Mouse (Mus musculus) megakaryocyte, embryonic 14.5 days (primary cell): ENCODE data around the gene Myo1d. TPM values are rescaled to one million over a fixed set of nuclear protein-coding genes. Genes with fewer than 3 reads are reported as not detected.

Source experiments
- H3K27me3 ChIP-seq: replicated peaks from 2 replicates; pipeline ENCODE3; 2012; ENCODE audit warnings: inconsistent platforms
- H3K36me3 ChIP-seq: replicated peaks from 2 replicates; pipeline ENCODE3; 2012; ENCODE audit warnings: low read length, inconsistent platforms, mixed read lengths
- H3K4me1 ChIP-seq: 2 replicates; pipeline ENCODE4 v1.6.1; 2012; ENCODE audit warnings: inconsistent platforms
- H3K4me3 ChIP-seq: replicated peaks from 2 replicates; pipeline ENCODE3; 2012; ENCODE audit warnings: moderate library complexity, mild to moderate bottlenecking, inconsistent platforms
- H3K9me3 ChIP-seq: 2 replicates; pipeline ENCODE4 v1.6.1; 2012; ENCODE audit warnings: inconsistent platforms
- FLI1 ChIP-seq: IDR thresholded peaks from 2 replicates; pipeline ENCODE4 v1.6.1; 2012; ENCODE audit warnings: low read length, inconsistent platforms, mixed read lengths
- GATA1 ChIP-seq: IDR thresholded peaks from 3 replicates; pipeline ENCODE4 v1.6.1; 2012; ENCODE audit warnings: mixed read lengths, low read length, inconsistent platforms, borderline replicate concordance
- polyA plus RNA-seq: library from polyadenylated mRNA; stranded (reverse); fragments of >175 nt; gene quantifications from 2 replicates; pipeline ENCODE4 v1.2.3, GENCODE M21; 2012; ENCODE audit warnings: low replicate concordance; ENCODE audit not compliant: insufficient read depth

Gene Myo1d
- polyA plus RNA-seq, 1 experiment = 1.1 TPM

- H3K36me3 ChIP-seq = peaks cover 19% of the 10 kb centered on the region
- TF ChIP-seq GATA1 = no peak
- TF ChIP-seq FLI1 = no peak
- no peaks in the 10 kb centered on the region for H3K9me3 ChIP-seq
- H3K4me1 ChIP-seq = peaks cover 35% of the 10 kb centered on the region
- H3K27me3 ChIP-seq = peaks cover 72% of the 10 kb centered on the region
- no peak overlapping the region for H3K4me3 ChIP-seq
Observed at GRCm38 (mm10) chr11:80482347-80482746, 297.5 kb downstream of the Myo1d start.

GRCm38 (mm10) chr11:80481409-80482050 lies 298.3 kb downstream of the Myo1d start:
- H3K4me1 ChIP-seq = peaks cover 32% of the 10 kb centered on the region
- peaks cover 19% of the 10 kb centered on the region for H3K36me3 ChIP-seq
- no peaks in the 10 kb centered on the region for H3K9me3 ChIP-seq
- no peak overlapping the region for H3K4me3 ChIP-seq
- peaks cover 69% of the 10 kb centered on the region for H3K27me3 ChIP-seq
- TF ChIP-seq FLI1 = no peak
- TF ChIP-seq GATA1 = no peak

DNA sequence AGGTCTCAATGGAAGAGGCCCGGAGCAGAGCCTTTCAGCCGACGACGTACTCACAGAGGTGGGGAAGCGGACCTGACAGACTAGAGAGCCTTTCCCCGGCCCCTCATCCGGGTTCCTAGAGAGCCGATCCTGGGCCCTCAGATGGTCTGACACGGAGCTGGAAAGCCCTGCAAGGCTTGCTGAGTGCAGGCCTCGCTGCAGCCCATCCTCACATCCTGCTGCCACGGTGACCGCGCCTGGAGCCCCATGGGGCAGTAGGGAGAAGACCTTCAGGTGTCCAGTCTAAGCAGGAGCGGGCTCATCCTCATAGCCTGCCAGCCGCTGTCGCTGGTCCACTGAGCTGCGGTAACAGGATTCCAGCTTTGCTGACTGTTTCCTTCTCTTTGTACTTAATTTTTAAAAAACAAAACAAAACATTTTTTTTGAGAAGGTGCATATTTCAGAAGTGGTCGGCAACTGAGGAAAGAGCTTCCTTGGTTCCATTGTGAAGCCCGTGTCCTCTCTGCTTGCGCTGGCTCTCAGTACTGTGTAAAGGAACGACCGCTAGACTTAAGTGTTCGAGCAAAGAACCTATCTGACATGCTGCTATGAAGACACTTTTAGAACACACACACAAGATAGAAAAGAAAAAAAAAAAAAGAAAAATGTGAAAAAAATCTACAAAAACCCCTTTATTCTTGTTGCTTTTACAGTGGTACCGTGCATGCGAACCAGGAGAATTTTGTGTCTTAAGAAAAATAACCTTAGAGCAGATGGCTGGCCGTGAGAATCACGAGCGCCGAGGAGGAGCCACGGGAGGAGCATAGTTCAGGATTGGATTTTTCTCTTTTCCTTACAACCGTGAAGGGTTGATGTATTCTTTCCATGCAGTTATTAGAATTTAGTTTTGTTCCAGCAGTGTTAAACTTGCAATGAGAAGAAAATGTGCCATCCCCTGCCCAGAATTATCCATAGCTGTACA lies 299.6 kb downstream of the Myo1d start:
- H3K36me3 ChIP-seq = peaks cover 23% of the 10 kb centered on the region
- H3K4me1 ChIP-seq = peaks cover 36% of the 10 kb centered on the region
- no peak overlapping the region for H3K4me3 ChIP-seq
- peaks cover 56% of the 10 kb centered on the region for H3K27me3 ChIP-seq
- TF ChIP-seq GATA1 = no peak
- no peak for TF ChIP-seq FLI1
- H3K9me3 ChIP-seq = no peaks in the 10 kb centered on the region

DNA sequence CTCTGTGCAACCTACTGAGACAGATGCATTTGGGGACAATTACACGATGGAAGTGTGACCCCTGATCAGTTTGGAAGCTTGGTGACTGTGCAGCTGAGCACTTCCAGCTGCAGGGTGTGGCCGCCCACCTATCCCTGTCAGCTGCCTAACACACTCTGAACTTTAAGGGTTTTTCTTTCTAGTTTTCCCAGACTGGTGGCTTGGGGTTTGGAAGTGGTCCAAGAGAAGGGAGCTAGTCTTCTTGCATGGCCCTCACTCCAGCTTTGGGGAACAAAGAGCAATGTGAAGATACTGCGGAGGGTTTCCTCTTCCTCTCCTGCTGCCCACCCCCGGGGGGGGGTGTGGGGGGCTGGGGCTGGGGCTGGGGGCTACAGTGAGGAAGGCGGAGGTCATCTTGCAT lies 300.4 kb downstream of the Myo1d start:
- Histone ChIP-seq H3K9me3 (no peaks in the 10 kb centered on the region), H3K4me3 (no peak overlapping the region), H3K36me3 (peaks cover 30% of the 10 kb centered on the region), H3K27me3 (peaks cover 50% of the 10 kb centered on the region), H3K4me1 (peaks cover 42% of the 10 kb centered on the region)
- TF ChIP-seq GATA1 (no peak), FLI1 (no peak)

GRCm38 (mm10) chr11:80478694-80479412 lies 301.0 kb downstream of the Myo1d start:
- Histone ChIP-seq H3K4me3 (no peak overlapping the region), H3K4me1 (peaks cover 48% of the 10 kb centered on the region), H3K36me3 (peaks cover 36% of the 10 kb centered on the region), H3K9me3 (no peaks in the 10 kb centered on the region), H3K27me3 (peaks cover 44% of the 10 kb centered on the region)
- no peak for TF ChIP-seq FLI1
- no peak for TF ChIP-seq GATA1

GRCm38 (mm10) chr11:80477341-80478199 lies 302.3 kb downstream of the Myo1d start:
- Histone ChIP-seq H3K36me3 (peaks cover 47% of the 10 kb centered on the region), H3K4me3 (peak overlapping the region; percentile 94), H3K27me3 (peaks cover 32% of the 10 kb centered on the region), H3K9me3 (no peaks in the 10 kb centered on the region), H3K4me1 (peaks cover 60% of the 10 kb centered on the region)
- no peak for TF ChIP-seq GATA1
- no peak for TF ChIP-seq FLI1

GRCm38 (mm10) chr11:80476222-80477189 lies 303.3 kb downstream of the Myo1d start, which contains the start of gene Cdk5r1:
Cdk5r1 (plus strand) TSS chr11:80477023.
- H3K4me1 ChIP-seq = peaks cover 70% of the 10 kb centered on the region
- H3K4me3 ChIP-seq = peak within 1 kb of the TSS; percentile 94
- TF ChIP-seq FLI1 = no peak
- TF ChIP-seq GATA1 = no peak
- peaks cover 57% of the 10 kb centered on the region for H3K36me3 ChIP-seq
- no peaks in the 10 kb centered on the region for H3K9me3 ChIP-seq
- H3K27me3 ChIP-seq = peaks cover 24% of the 10 kb centered on the region

- TF ChIP-seq GATA1 (no peak), FLI1 (no peak)
- Histone ChIP-seq H3K4me1 (peaks cover 73% of the 10 kb centered on the region), H3K36me3 (peaks cover 63% of the 10 kb centered on the region), H3K4me3 (no peak overlapping the region), H3K9me3 (no peaks in the 10 kb centered on the region), H3K27me3 (peaks cover 20% of the 10 kb centered on the region)
Observed at GRCm38 (mm10) chr11:80475544-80475943, 304.3 kb downstream of the Myo1d start.
